Mouse (Mus musculus): ENCODE results near the gene Cpt1c. TPM values are rescaled to one million over a fixed set of nuclear protein-coding genes. Genes with fewer than 3 reads are reported as not detected.

Gene Cpt1c
- total and polyA plus RNA-seq, 2 experiments from 2014 or later: 49.6 to 73.1 TPM

DNA sequence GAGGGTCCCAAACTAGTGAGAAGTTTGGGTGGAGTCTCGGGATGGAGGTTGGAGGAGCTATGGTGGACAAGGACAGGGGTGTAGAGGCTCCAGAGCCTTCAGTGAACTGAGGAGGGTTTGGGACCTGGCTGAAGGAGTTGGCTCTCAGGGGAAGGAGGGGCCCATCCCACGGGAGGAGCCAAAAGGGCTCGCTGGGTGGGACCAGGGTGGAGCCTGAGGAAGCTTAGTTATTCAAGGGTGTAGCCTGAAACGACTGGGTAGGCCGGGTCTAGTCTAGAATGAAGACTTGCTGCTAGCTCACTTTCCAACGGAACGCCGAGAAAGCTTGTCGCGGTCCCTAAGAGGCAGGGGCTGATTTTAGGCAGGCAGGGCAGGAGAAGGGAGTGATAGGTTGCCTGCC lies 22.7 kb downstream of the Cpt1c start:
- Histone ChIP-seq H3K4me2 (ENCODE audit: low read depth) (peak overlapping the region; percentile 78), H3K9me3 (ENCODE audit: low read length) (no peaks in the 10 kb centered on the region), H3K27me3 (ENCODE audit: insufficient read depth, low read length) (peaks cover 7% of the 10 kb centered on the region; the same call in 1 of the 2 replicates), H3K9ac (peak overlapping the region; percentile 51; the same call in 1 of the 2 replicates), H3K4me1 (ENCODE audit: insufficient read depth) (0 out of 2 replicates have a peak, but pooled peaks cover 2% of the 10 kb centered on the region), H3K27ac (ENCODE audit: low read depth, low read length) (no peak overlapping the region), H3K36me3 (ENCODE audit: insufficient read depth) (no peaks in the 10 kb centered on the region), H3K4me3 (ENCODE audit: low read depth, low read length) (peak overlapping the region; percentile 43)
- ATAC-seq: peak; percentile 21; the same call in 1 of the 2 replicates
- TF ChIP-seq CTCF (IDR thresholded peaks at IDR 0.05; ENCODE audit: low read depth): no peak
- 2% methylated on average over 10 of the region's 10 CpGs for WGBS
- no peak for DNase-seq

- Histone ChIP-seq H3K9ac (no peak overlapping the region), H3K27ac (ENCODE audit: low read depth, low read length) (no peak overlapping the region), H3K27me3 (ENCODE audit: insufficient read depth, low read length) (peaks cover 7% of the 10 kb centered on the region; the same call in 1 of the 2 replicates), H3K9me3 (ENCODE audit: low read length) (no peaks in the 10 kb centered on the region), H3K36me3 (ENCODE audit: insufficient read depth) (no peaks in the 10 kb centered on the region), H3K4me1 (ENCODE audit: insufficient read depth) (0 out of 2 replicates have a peak, but pooled peaks cover 2% of the 10 kb centered on the region), H3K4me3 (ENCODE audit: low read depth, low read length) (no peak overlapping the region), H3K4me2 (ENCODE audit: low read depth) (no peak overlapping the region)
- DNase-seq: no peak
- 79% methylated on average over 6 of the region's 6 CpGs for WGBS
- ATAC-seq: no peak
- no peak for TF ChIP-seq CTCF (IDR thresholded peaks at IDR 0.05; ENCODE audit: low read depth)
Observed at GRCm38 (mm10) chr7:44949922-44950321, 24.7 kb downstream of the Cpt1c start.

GRCm38 (mm10) chr7:44942904-44943303 lies 31.7 kb downstream of the Cpt1c start, which contains the start of gene Tsks:
TSS of gene Tsks (plus strand) at chr7:44943204.
- H3K9ac ChIP-seq: no peak within 1 kb of the TSS
- H3K36me3 ChIP-seq (ENCODE audit: insufficient read depth): no peaks in the 10 kb centered on the region
- H3K4me1 ChIP-seq (ENCODE audit: insufficient read depth): no peaks in the 10 kb centered on the region
- 73% methylated on average over 7 of the region's 7 CpGs for WGBS
- H3K27me3 ChIP-seq (ENCODE audit: insufficient read depth, low read length): no peaks in the 10 kb centered on the region
- ATAC-seq (no peak), DNase-seq (no peak)
- no peak within 1 kb of the TSS for H3K4me2 ChIP-seq (ENCODE audit: low read depth)
- TF ChIP-seq CTCF (IDR thresholded peaks at IDR 0.05; ENCODE audit: low read depth): no peak
- H3K9me3 ChIP-seq (ENCODE audit: low read length): no peaks in the 10 kb centered on the region
- H3K4me3 ChIP-seq (ENCODE audit: low read depth, low read length): no peak within 1 kb of the TSS
- no peak within 1 kb of the TSS for H3K27ac ChIP-seq (ENCODE audit: low read depth, low read length)

- no peak for TF ChIP-seq CTCF (IDR thresholded peaks at IDR 0.05; ENCODE audit: low read depth)
- WGBS: 93% methylated on average over 4 of the region's 4 CpGs
Observed at GRCm38 (mm10) chr7:44938680-44939079, 36.0 kb downstream of the Cpt1c start.

DNA sequence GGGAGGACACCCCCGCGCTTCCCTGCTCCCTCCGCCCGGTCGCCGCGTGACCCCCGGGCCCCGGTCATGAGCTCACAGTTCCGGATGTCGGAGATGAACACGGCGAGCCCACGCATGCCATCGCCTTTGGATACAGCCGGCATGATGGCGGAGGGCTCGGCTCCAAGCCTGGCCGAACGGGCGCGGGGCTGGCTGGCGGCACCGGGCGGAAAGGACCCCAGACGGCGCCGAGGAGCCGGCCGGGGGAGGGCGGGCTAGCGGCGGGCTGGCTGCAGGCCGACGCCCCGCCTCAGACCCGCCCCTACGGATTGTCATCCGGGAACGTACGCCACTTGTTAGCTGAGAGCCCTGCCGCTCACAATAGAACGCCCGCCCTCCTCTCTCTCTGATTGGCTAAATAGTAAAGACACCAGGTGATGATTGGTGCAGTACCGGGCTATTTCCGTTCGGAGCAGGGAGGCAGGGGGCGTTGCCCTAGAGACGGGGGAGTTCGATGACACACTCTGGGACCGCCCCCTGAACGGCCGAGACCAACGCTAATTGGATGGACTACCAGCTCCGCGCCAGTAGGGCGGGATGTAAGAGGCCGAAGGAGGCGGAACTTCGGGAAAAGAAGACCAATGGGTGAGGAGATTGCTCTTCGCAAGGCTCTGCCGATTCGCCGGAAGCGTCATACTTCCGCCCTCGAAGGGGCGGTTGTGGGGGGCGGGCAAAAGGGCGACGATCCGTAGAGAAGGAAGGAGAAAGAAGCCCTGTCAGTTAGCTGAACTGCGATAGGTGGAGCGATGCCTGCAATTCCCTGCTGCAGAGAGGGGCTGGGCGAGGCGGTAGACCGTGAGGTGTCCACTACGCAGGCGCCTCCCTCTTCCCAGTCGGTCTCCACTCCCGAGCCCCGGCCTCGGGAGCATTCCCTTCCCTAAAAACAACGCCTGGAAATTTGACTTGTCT lies 45.2 kb downstream of the Cpt1c start, which contains the start of gene Ap2a1:
Gene Ap2a1 (minus strand): TSS at position 293 of the 948 bp plus-strand sequence.
- WGBS: under 1% methylated on average over 83 of the region's 84 CpGs
- H3K4me1 ChIP-seq (ENCODE audit: insufficient read depth): peaks cover 13% of the 10 kb centered on the region
- peak within 1 kb of the TSS; percentile 68 for H3K4me2 ChIP-seq (ENCODE audit: low read depth)
- peak within 1 kb of the TSS; percentile 94 for H3K9ac ChIP-seq
- peak within 1 kb of the TSS; percentile 95 for H3K4me3 ChIP-seq (ENCODE audit: low read depth, low read length)
- peak; percentile 44 for TF ChIP-seq CTCF (IDR thresholded peaks at IDR 0.05; ENCODE audit: low read depth)
- DNase-seq (peak; percentile 100), ATAC-seq (peak; percentile 97)
- no peaks in the 10 kb centered on the region for H3K27me3 ChIP-seq (ENCODE audit: insufficient read depth, low read length)
- no peaks in the 10 kb centered on the region for H3K9me3 ChIP-seq (ENCODE audit: low read length)
- peak within 1 kb of the TSS; percentile 93 for H3K27ac ChIP-seq (ENCODE audit: low read depth, low read length)
- H3K36me3 ChIP-seq (ENCODE audit: insufficient read depth): no peaks in the 10 kb centered on the region

More at GRCm38 (mm10) chr7:44938680-44939079, 36.0 kb downstream of the Cpt1c start:
- no peaks in the 10 kb centered on the region for H3K27me3 ChIP-seq (ENCODE audit: insufficient read depth, low read length)
- H3K4me1 ChIP-seq (ENCODE audit: insufficient read depth): no peaks in the 10 kb centered on the region
- no peak for DNase-seq
- ATAC-seq: no peak
- no peak overlapping the region for H3K4me2 ChIP-seq (ENCODE audit: low read depth)
- no peaks in the 10 kb centered on the region for H3K9me3 ChIP-seq (ENCODE audit: low read length)
- no peak overlapping the region for H3K27ac ChIP-seq (ENCODE audit: low read depth, low read length)
- H3K9ac ChIP-seq: no peak overlapping the region
- no peak overlapping the region for H3K4me3 ChIP-seq (ENCODE audit: low read depth, low read length)
- H3K36me3 ChIP-seq (ENCODE audit: insufficient read depth): no peaks in the 10 kb centered on the region

GRCm38 (mm10) chr7:44928570-44928969 lies 46.1 kb downstream of the Cpt1c start:
- peak overlapping the region; percentile 21; the same call in 1 of the 2 replicates for H3K27ac ChIP-seq (ENCODE audit: low read depth, low read length)
- ATAC-seq: no peak
- 0% methylated on average over 1 of the region's 1 CpGs for WGBS

DNA sequence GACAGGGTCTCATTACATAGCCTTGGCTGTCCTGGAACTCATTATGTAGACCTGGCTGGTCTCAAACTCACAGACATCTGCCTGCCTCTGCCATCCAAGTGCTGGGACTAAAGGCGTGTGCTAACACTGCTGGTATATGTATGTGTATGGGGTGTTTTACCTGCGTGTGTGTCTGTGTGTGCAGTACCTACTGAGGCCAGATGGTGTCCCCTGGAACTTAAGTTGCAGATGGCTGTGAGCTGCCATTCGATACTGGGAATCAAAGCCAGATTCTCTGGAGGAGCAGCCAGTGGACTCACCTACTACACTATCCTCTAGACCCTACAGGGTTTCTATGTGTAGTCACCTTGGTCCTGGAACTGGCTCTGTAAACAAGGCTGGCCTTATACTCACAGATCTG lies 49.2 kb downstream of the Cpt1c start:
- WGBS: 73% methylated on average over 3 of the region's 3 CpGs
- Histone ChIP-seq H3K36me3 (ENCODE audit: insufficient read depth) (peaks cover 28% of the 10 kb centered on the region), H3K4me2 (ENCODE audit: low read depth) (no peak overlapping the region), H3K9ac (no peak overlapping the region), H3K4me1 (ENCODE audit: insufficient read depth) (peaks cover 13% of the 10 kb centered on the region), H3K27ac (ENCODE audit: low read depth, low read length) (no peak overlapping the region), H3K9me3 (ENCODE audit: low read length) (no peaks in the 10 kb centered on the region), H3K27me3 (ENCODE audit: insufficient read depth, low read length) (no peaks in the 10 kb centered on the region), H3K4me3 (ENCODE audit: low read depth, low read length) (no peak overlapping the region)
- peak; percentile 49 for DNase-seq
- TF ChIP-seq CTCF (IDR thresholded peaks at IDR 0.05; ENCODE audit: low read depth): peak; percentile 76
- no peak for ATAC-seq

More at GRCm38 (mm10) chr7:44928570-44928969, 46.1 kb downstream of the Cpt1c start:
- H3K4me2 ChIP-seq (ENCODE audit: low read depth): peak overlapping the region; percentile 68
- no peak for DNase-seq
- no peak for TF ChIP-seq CTCF (IDR thresholded peaks at IDR 0.05; ENCODE audit: low read depth)
- H3K9ac ChIP-seq: peak overlapping the region; percentile 94
- no peaks in the 10 kb centered on the region for H3K9me3 ChIP-seq (ENCODE audit: low read length)
- H3K36me3 ChIP-seq (ENCODE audit: insufficient read depth): peaks cover 4% of the 10 kb centered on the region
- no peaks in the 10 kb centered on the region for H3K27me3 ChIP-seq (ENCODE audit: insufficient read depth, low read length)
- peak overlapping the region; percentile 95 for H3K4me3 ChIP-seq (ENCODE audit: low read depth, low read length)
- H3K4me1 ChIP-seq (ENCODE audit: insufficient read depth): peaks cover 13% of the 10 kb centered on the region

All from forebrain, postnatal 0 days (tissue).